Mouse (Mus musculus) erythroid progenitor cell, adult 5-6 weeks (primary cell): Measurements from ENCODE around the gene Foxk2. TPM values are rescaled to one million over a fixed set of nuclear protein-coding genes. Genes with fewer than 3 reads are reported as not detected.
"Not testable (repeated sequence)": the region's sequence is repeated elsewhere in the genome, so short reads cannot be mapped to it uniquely, and the experiment has no call there.

ENCODE experiments used
- ATAC-seq: replicated peaks from 2 replicates; pipeline ENCODE4 v1.8.0; 2016; ENCODE audit warnings: moderate number of reproducible peaks, mild to moderate bottlenecking, moderate TSS enrichment, inconsistent platforms; ENCODE audit not compliant: poor library complexity, low FRiP score, severe bottlenecking
- total RNA-seq, 2 experiments: library from RNA; stranded (forward) in 1 of 2; stranded (reverse) in 1 of 2; fragments of 150-400 nt in 1 of 2; fragments of 186-747, 209-891 nt in 1 of 2; gene quantifications; 2 replicates each; pipeline versions ENCODE4 v1.2.3 to v1.2.4; 2015 to 2017; ENCODE audit warnings: low replicate concordance in 2 of 2

Gene Foxk2
- total RNA-seq, 2 experiments from 2014 or later, result 15.8 to 18.4 TPM

DNA sequence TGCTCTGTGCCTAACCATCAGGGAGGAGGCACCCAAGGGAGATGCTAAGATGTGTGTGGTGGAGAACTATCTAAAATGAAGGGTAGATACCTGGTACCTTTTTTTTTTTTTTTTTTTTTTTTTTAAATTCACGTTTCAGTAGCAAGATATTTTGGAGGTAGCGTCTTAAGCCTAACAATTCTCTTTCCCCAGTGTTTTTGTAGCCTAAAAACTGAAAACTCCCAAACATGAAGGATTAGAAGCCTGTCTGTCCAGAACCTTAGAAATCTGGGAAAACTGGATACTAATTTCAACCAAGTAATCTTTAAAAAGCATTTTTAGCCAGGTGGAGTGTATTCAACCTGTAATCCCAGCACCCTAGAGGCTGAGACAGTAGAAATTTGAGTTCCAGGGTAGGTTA, 1.3 kb downstream of the Foxk2 start:
- no peak for ATAC-seq

GRCm38 (mm10) chr11:121277516-121277915, 17.7 kb downstream of the Foxk2 start:
- ATAC-seq, result no peak

GRCm38 (mm10) chr11:121278011-121278410, 18.2 kb downstream of the Foxk2 start:
- no peak for ATAC-seq

DNA sequence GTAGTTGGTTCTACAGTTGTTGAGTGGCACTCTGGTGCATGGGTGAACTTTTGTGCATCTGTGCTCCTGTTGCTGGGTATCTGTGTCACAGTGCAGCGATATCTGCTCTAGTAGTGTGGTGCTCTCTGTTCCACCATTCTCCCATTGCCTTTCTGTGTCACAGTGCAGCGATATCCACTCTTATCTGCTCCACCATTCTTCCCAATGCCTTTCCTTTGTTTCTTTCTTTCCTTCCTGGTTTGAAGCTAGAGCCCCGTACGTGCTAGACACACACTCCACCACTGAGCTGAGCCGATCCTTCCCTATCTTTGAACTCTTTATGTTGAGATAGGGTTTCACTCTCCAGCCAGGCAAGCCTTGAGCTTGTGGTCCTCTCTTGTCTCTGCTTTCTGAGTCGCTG, 23.1 kb downstream of the Foxk2 start:
- no peak for ATAC-seq

GRCm38 (mm10) chr11:121289859-121290258, 30.1 kb downstream of the Foxk2 start:
- no peak for ATAC-seq

- ATAC-seq, result no peak
Observed at GRCm38 (mm10) chr11:121294771-121295170, 35.0 kb downstream of the Foxk2 start.

DNA sequence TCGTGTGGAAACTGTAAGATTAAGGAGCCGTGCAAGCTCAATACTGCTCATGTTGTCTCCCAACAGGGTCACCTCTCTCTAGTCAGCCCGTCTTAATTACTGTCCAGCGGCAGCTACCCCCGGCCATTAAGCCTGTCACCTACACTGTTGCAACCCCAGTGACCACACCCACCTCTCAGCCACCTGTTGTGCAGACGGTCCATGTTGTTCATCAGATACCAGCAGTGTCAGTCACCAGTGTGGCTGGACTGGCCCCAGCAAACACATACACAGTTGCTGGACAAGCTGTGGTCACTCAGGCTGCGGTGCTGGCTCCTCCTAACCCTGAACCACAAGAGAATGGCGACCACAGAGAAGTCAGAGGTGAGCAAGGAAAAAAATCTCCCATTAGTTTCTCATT, 38.7 kb downstream of the Foxk2 start:
- ATAC-seq, result no peak

DNA sequence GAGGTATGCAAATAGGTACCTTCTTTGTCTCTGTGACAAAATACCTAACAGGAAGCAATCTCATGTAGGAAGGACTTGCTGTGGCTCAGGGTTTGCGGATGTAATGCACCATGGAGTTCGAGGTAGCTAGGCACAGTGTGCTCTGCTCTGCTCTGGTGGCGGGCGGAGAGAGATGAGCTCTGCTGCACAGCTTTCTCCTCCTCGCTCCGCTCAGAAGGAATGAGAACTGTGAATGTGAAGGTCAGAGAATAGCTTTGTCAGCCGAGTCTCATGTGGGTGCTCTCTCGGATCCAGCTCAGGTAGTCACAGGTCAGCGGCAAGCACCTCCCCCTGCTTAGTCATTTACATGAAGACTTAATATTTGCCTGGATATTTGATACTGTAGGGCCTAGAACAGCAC, 40.5 kb downstream of the Foxk2 start:
- ATAC-seq, result no peak

GRCm38 (mm10) chr11:121305371-121305770, 45.6 kb downstream of the Foxk2 start:
- ATAC-seq, result no peak

- ATAC-seq, result no peak
Observed at GRCm38 (mm10) chr11:121306608-121307007, 46.8 kb downstream of the Foxk2 start.

DNA sequence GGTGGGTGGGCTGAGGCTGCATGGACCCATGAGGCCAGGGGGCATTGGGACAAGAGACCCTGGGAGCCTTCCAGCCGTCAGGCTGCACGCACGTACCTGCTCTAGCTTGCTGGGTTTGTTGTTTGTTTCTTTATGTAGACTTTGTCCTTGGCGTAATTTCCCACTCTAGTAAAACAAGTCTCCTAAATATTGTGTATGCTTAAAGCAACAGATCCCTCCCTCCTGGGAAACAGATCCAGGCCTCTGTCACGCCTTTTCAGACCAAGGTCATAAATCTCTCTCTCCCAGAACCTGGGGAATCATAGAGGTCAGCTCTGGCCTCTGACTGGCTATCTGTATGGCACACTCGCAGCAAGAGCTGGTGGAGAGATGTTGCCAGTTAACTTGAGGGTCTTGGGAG, 47.9 kb downstream of the Foxk2 start:
- not testable (repeated sequence) for ATAC-seq

GRCm38 (mm10) chr11:121326034-121326433, 66.2 kb downstream of the Foxk2 start:
- no peak for ATAC-seq

DNA sequence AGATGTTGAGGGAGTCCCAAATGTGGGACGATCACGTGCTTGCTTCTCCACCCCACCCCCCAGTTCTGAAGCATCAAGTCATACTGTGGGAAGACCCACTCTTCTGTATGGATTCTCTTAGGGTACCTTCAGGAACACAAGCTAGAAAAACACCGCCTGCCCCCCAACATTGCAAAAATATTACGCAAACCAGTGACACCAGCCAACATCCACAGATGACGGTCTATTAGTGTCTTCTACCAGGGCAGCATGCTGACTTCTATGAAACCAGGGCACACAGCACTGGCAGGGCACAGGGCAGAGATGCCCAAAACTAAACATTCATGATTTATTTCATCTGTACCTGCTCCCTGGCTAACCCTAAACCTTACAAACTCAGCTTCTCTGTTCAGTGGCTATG, 66.9 kb downstream of the Foxk2 start:
- ATAC-seq, result no peak

GRCm38 (mm10) chr11:121328206-121328605, 68.4 kb downstream of the Foxk2 start:
- no peak for ATAC-seq

DNA sequence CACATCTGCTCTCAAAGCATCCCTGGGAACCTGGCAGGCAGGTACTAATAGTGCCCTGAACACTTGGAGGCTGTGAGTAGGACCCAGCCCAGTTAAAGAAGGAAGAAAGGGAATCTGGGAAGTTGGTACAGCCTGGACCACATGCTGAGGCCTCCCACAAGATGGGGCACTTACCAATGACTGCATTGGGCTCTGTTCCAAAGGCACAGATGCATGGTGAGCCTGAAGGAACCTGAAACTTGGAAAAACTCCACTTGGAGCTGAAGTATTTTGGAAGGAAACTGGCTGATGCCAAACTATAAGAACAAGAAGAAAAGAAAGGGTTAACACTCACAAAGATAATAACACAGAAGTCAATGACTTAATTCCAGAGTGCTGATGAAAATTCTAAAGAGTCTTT, 68.8 kb downstream of the Foxk2 start:
- no peak for ATAC-seq

- no peak for ATAC-seq
Observed at GRCm38 (mm10) chr11:121331641-121332040, 71.9 kb downstream of the Foxk2 start.

GRCm38 (mm10) chr11:121339647-121340046, 79.9 kb downstream of the Foxk2 start:
- ATAC-seq, result no peak

DNA sequence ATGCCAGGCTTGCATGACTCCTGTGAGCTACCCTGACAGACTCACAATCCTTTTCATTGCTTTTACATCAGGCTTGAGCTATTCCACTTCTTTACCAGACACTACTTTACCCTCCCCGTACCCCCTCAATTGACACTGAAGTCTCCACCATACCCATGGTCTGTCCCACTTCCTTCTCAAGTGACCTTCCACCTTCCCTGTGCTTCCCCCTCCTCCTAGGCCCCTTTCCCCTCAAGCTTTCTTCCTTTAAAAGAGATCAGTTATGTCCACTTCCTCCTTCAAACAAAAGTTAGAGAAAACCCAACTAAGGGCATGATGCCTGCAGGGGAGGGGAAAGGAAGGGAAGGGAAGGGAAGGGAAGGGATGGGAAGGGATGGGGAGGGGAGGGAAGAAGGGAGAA, 80.5 kb downstream of the Foxk2 start:
- ATAC-seq, result no peak

- not testable (repeated sequence) for ATAC-seq
Observed at GRCm38 (mm10) chr11:121342423-121342822, 82.6 kb downstream of the Foxk2 start.

DNA sequence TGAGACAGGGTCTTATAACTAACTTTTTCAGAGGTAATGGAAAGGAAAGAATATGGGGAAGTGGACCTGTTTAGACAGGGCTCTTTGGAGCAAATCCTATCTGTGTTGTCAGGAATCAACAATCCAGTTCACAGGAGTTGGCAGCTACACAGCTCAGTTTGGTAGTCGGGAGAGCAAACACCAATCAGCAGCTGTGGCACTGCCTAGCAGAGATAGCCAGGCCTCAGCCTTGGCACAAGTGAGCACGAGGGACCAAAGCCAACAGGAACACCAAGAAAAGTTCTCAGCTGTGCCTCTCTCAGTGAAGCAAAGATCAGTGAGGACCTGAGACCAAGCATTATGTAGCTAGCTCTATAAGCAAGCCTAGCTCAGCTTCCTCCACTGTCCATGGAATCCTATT, 87.2 kb downstream of the Foxk2 start:
- no peak for ATAC-seq

DNA sequence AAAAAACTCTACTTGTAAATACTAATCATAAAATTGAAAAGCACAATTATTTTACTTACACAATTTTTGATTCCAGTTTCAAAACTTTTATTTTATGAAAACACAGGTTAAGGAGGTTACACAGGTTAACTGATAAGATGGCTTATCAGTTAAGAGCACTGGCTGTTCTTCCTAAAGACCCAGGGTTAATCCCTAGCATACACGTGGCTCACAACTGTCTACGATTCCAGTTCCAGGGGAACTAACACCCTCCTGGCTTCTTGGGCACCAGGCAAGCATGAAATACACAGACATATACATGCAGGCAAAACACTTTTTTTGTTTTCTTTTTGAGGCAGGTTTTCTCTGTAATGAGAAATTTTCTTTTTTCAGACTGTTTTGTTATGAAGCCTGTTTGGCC, 88.4 kb downstream of the Foxk2 start:
- ATAC-seq, result no peak

GRCm38 (mm10) chr11:121348727-121349126, 88.9 kb downstream of the Foxk2 start:
- not testable (repeated sequence) for ATAC-seq
